Mouse (Mus musculus): Measurements from ENCODE around the gene Orai2. TPM values are rescaled to one million over a fixed set of nuclear protein-coding genes. Genes with fewer than 3 reads are reported as not detected.
"Not testable (repeated sequence)": the region's sequence is repeated elsewhere in the genome, so short reads cannot be mapped to it uniquely, and the experiment has no call there.

Gene Orai2
- total RNA-seq, 2 experiments from 2014 or later: 2.0 to 3.3 TPM

DNA sequence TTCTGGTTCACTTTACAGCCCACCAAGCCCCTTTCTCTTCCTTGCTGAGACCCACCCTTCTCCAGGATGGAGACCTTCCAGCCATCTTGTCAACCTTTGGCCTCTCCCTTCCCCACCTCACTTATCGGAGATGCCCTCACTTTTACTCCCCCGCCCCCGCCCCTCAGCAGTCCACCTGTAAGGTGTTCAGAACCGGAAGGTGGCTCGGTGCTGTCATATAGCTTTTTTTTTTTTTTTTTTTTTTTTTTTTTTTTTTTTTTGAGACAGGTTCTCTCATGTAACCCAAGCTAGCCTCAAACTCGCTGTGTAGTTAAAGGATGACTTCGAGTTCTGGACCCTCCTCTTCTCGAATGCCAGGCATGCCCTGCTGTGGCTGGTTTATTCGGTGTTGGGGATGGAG lies 2.4 kb upstream of the Orai2 start:
- no peak for DNase-seq

DNA sequence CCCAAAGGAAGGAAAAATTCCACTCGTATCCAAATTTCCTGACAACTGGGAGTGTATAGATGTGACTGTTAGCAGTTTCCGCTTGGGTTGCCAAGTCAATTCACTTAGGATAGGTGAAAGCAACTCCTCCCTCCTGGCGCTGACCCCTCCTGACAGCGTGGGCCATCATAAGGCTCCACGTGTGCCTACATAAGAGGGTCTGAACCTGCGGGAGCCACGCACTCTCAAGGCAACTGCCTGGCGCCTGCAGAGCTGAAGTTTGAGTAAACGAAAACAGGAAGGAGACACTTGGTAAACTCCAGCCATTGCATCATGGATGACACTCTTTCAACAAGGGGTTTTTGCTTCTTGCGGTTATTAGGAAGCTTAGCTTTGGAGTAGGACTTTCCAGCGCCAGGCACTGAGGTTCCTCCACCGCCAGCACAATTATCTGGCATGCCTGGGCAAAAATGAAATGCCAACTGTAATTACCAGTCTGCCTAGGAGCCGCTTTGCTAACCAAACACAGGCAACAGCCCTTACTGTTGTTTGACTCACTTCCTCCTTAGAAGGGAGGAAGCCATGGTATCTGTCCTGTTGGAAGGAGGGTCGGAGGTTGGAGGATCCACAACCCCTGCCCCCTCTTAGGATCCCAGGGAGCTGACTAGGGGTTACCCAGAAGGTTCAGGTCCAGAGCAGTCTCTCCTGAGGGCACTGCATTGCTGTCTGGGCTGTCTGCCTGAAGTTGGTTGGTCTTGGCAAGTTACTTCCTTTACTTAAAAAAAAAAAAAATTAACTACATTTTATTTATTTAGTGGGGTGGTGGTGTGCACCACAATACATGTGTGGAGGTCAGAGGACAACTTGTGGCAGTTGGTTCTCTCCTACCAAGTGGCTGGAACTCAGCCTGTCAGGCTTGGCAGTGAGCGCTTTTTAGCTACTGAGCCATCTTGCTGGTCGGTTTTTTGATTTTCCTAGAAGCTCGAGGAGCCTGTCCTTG lies 1.1 kb upstream of the Orai2 start:
- no peak for DNase-seq

DNA sequence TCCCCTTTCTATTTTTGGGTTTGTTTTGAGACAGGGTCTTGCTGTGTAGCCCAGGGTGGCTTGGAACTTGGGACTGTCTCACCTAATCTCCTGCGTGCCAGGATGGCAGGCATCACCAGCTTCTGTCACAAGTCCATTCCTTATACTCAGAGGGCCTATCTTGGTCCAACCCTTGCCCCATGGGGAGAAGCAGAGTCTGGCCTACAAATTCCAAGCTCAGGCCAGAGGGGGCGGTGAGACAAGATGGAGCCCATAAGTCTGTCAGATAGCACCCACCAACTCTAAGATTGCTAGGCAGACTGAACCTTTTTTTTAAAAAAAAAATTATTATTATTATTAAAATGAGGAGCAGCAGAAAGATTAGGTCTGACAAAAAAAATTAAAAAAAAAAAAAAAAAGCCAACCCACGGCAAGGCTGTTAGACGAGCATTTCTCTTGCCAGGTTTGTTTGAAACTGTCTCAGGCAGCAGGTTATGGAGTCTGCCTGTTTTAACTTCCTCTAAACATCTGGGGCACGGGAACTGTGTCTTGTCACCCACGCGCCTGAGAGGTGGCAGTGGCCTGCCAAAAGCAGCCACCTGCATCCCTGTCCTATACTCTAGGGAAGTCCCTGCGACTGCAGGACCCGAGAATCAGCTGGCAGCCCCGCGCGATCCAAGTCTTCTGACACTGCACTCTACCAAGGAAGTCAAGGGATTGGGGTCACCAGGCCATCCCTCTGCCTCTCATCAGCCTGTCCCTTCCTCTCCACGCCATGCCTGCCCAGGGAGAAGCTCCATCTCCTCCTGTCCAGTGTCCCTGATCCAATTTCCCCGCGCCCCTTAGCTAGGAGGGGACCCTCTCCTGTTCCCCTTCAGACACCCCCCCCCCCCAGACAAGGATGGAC lies 644 bp downstream of the Orai2 start:
- peak; percentile 31 for DNase-seq

DNA sequence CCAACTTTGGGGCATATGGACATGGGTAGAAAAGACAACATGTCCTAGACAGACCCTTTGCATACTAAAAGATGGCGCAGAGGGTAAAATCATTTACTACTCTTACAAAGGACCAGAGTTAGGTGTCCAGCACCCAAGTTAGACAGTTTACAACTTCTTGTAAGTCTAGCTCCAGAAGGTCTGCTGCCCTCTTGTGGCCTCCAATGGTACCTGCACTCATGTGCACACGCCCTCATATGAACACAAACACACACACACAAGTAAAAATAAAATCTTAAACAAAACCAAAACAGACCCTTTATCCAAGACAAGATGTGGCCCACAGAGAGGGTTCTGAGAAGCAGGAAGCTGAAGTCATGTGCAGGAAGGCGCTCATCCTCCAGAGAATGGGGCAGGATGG lies 2.4 kb downstream of the Orai2 start:
- no peak for DNase-seq

DNA sequence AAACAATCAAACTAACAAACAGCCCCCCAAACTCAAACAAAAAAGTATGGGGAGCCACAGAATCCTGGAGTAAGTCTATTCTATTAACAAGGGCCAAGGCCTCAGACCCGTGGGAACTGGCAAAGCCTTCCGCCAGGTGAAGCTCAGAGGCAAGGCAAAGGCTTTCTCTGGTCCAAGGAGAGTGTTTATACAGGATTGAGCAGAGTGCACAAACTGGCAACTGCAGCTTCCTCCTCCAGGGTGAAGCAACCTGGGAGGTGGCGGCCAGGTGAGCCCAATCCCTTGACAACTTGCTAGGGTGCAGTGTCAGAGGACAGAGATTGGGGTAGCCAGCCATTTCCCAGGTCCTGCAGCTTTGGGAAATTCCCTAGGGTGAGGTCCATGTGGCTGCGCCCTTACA lies 3.2 kb downstream of the Orai2 start:
- DNase-seq: no peak

DNA sequence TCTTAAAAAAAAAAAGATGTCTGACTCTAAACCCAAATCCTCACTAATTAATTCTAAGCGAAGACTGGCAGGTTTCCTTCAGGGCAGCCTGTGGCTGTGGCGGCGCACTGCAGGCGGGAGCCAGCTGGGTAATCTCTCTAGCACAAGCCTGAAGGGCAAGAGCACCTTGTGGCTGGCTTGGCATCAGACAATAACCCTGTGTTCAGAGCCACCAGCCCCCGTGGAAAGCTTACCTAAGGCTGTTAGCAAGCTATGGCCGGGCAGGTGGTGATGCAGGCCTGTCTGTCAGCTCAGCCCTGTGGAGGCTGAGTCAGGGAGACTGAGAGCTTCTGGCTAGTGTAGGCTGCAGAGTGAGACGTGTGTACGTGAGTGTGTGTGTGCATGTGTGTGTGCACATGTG lies 5.3 kb downstream of the Orai2 start:
- no peak for DNase-seq

DNA sequence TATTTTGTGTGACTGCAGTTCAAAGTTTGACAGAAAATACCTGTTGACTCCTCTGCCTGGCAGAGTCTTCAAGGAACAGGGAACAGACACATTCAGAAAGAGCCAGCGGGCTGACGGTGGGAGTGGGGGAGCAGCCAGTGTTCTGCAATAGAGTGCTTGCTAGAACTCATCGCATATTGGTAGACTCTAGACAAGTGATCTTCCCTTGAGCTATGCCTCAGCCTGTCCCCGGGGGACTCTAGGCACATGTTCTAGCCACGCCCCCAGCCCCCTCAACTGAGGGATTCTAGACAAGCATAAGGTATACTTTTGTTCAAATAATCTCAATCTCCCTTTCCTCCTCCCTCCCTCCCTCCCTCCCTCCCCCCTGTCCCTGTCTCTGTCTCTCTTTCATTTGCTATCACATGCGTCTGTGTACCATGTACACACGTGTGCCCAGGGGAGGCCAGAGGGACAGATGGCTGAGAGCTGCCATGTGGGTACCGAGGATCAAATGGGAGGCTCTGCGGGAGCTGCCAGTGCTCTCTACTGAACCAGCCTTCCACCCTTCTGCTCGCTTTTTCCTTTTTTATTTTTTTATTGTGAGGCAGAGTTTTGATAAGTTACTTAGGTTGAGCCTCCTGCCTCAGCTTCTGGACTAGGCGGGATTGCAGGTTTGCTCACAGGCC lies 6.6 kb downstream of the Orai2 start:
- DNase-seq: no peak

DNA sequence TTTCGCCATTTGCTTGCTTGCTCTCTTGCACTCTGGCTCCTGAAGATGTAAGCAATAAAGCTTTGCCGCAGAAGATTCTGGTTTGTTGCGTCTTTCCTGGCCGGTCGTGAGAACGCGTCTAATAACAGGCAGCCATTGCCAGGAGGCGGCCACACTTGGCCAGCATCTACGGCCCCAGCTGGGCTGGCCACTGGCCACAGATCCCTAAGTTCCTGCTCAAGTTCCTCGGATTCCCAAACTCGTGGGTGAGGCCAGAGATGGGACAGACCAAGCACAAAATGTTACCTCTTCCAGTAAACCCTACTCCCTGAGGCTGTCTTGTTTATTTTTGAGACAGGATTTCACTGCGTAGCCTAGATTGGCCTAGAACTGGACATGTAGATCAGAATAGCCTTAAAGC lies 10.4 kb downstream of the Orai2 start:
- peak; percentile 70 for DNase-seq

DNA sequence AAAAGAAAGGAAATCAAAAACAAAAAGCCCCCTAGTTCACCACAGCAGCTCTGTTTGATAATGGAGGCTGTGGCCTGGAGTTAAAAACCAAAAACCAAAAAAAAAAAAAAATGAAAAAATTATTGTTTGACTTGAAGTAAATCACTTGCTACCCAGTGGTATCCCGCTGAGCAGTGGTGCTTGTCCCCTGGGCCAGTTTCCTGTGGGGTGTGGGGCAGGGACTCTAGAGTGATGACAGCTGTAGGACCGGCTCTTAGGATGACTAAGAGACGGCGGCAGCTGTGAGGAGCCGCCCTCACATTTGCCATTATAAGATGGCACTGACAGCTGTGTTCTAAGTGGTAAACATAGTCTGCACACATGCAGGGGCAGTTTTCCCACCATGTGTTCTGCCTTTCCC lies 15.1 kb downstream of the Orai2 start:
- peak; percentile 56 for DNase-seq

DNA sequence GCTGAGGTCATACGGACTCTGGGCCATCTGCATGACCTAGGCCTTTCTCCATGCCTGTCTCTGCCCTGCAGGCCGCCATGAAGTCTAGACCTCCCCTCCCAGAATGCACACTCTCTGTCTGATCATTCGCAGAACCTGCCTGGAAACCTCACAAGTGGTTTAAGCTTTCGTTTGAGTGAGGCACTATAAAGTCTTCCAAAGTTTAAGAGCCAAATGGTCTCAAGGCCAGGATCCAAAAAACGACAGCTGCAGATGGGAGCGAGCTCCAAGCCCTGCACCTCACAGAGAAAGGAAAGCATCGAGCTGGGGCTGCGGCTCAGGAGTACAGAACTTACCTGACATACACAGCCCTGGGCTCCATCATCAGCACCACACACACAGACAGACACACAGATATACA lies 18.1 kb downstream of the Orai2 start:
- peak; percentile 43 for DNase-seq

DNA sequence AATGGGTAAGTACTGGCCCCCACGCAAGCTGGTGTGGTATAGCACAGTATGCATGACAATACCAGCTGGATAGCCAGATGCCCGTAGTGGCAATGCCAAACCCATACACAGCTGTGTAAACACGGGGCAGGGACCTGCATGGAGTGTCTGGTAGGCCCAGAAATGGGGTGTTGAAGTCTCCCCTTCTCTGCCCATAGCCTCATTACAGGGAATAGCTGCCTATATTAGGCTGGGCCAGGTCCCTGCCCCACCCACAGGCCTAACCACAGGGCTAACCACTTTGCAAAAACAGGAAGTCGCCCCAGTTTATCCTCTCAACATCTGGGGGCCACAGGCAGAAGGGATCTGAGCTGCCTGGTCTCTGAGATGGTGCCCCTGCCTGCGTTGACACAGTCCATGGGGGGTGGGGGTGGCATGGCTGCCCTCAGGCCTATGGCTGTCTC lies 21.4 kb downstream of the Orai2 start:
- not testable (repeated sequence) for DNase-seq

DNA sequence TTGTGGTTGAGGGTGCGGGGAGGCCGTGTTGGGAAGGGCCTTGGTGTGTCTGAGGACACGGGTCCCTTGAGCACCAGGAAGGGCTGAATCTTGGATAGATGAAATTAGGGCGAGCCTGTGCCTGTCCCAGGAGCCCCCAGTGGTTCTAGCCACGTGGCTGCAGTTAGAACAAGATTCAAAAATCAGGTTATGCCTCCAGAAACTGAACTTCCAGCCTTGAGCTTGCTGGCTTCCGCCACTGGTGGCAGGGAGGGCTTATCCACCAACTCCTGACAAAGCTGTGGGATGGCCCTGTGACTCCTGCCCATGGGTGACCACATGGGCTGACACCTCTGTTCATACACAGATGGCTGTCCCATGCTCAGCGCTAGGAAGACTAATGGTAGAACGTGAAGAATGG lies 22.8 kb downstream of the Orai2 start:
- no peak for DNase-seq

DNA sequence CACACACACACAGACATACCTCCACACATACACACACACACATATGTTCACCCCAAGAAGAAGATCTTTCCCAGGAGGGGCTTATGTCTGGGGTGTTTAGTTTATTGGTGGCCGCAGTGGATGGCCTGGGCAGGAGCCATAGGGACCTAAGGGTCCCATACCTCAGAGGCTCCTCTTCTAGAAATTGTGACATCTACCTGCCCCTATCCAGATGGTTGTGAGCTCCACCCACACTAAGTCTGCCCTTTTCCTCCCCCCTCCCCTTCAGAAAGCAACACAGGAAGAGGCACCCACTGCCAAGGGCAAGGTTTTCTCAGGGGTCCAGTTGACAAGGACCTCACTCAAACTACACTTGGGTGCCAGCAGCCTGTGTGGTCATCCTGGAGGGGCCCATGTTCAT lies 23.6 kb downstream of the Orai2 start:
- no peak for DNase-seq

DNA sequence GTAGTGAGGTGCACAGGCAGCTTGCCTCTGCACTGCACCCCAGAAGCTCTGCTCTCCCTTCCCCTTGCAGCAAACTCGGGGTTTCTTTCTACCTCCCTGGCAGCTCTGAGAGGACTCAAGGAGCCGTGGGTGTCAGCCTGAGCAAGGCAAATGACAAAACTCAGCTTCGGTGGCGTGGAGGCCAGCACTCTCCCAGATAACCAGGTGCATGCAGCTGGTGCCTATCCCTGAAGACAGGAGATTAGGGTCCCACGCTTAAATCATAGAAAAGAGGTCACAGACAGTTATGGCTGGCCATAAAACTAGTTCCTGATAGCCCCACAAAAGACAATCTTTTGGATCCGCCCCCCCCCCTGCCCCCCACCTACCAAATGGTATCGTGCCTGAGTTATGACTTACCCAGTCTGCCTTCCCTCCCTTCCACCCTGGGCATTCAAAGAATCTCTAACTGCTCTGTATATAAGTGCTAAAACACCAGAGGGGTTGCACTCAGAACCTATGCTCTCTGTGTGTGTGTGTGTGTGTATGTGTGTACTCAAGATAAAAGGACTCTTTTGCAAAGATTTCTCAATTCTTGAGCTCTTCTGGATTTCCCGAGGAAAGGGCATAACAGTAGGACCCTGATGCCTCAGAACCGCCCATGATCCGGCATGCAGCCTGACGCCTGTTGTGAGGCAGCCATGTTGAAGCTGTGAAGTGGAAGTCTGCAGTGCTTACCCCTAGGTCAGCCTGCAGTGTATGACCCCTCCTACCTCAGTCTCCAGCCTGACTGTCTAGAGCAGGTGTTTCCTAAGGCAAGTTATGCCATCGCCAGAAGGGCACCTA lies 25.7 kb downstream of the Orai2 start:
- peak; percentile 60 for DNase-seq

DNA sequence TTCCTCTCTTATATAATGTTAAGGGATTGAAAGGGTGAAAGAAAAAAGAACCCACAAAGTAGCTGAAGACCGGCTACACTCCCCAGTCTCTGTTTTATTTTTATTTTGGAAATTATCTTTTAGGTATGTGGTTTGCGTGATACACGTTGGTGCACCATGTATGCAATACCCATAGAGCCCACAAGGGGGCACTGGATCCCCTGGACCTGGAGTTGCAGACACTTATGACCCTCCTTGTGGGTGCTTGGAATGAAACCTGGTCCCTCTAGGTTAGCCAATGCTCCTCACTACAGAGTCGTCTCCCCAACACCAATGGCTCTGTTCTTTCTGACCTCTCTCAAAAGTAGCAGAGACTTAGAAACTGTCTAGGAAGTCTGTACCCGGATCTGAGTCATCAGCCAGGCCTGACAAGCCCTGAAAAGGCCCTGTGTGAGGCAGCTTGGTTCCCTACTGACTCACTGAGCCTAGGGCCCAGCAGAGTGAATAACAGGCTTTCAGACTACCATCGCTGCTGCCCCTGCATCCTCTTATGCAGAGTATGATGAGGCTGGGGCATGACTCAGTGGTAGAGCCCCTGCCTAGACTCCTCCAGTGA lies 27.3 kb downstream of the Orai2 start:
- DNase-seq: no peak

DNA sequence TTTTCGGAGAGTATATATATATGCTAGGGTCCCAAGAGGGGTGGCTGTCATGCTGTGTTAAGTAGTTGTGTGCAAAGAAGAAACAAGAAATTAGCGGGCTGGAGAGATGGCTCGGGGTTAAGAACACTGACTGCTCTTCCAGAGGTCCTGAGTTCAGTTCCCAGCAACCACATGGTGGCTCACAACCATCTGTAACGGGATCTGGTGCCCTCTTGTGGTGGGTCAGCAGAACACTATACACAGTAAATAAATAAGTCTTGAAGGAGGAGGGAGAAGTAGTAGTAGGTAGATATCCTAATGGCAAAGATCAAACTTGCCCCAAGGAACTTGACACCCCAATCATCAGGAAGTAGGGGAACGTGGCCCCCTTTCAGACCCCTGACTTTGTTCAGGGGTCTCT lies 27.8 kb downstream of the Orai2 start:
- no peak for DNase-seq

DNA sequence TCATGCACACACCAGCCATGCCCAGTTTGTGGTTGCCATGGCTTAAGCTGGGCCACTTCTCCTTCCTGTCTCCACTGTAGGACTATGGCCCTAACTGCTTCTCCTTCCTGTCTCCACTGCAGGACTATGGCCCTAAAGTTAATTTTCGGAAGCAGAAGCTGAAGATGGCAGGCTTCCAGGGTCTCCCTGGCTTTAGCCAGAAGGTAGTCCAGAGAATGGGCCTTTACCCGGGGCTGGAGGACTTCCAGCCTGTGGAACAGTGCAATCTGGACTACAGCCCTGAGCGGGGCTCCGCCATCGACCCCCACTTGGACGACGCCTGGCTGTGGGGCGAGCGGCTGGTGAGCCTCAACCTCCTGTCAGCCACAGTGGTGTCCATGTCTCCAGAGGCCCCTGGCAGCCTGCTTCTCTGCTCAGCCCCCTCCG lies 30.4 kb downstream of the Orai2 start:
- DNase-seq: no peak

DNA sequence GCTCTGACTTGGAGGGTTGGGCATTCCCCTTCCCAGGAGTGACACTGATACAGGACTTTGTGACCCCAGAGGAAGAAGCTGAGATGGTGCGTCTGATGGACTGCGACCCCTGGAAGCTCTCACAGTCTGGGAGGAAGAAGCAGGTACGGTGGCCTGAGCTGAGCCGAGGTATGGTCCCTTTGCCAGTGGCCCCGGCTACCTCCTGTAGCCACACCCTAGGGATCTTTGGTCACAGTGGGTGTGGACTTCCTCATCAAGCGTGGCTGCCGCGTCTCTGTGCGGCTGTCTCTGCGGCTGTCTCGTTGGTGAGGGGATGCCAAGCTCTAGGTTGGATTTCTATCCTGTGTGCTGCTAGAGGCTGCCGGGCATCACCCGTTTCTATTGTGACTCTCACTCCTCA lies 31.1 kb downstream of the Orai2 start:
- DNase-seq: no peak

DNA sequence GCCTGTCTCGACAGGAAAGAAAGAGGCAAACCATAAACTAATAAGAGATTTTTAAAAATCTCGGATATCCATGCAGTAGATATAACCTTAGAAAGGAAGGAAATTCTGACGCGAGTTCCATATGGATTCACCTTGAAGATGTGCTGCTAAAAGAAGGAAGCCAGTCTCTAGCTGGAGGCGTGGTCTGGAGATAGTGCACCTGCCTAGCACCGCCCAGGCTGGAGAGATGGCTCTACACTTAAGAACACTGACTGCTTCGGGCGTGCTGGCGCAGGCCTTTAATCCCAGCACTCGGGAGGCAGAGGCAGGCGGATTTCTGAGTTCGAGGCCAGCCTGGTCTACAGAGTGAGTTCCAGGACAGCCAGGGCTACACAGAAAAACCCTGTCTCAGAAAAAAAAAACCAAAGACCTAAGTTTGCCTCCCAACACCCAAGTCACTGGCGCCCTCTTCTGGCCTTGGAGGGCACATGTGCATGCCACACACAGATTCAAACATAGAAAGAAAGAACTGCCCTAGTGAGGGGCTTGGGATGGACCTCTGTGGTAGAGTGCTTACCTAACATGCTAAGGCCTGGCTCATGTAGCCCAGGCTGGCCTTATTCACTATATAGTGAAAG lies 32.7 kb downstream of the Orai2 start:
- DNase-seq: peak; percentile 62

DNA sequence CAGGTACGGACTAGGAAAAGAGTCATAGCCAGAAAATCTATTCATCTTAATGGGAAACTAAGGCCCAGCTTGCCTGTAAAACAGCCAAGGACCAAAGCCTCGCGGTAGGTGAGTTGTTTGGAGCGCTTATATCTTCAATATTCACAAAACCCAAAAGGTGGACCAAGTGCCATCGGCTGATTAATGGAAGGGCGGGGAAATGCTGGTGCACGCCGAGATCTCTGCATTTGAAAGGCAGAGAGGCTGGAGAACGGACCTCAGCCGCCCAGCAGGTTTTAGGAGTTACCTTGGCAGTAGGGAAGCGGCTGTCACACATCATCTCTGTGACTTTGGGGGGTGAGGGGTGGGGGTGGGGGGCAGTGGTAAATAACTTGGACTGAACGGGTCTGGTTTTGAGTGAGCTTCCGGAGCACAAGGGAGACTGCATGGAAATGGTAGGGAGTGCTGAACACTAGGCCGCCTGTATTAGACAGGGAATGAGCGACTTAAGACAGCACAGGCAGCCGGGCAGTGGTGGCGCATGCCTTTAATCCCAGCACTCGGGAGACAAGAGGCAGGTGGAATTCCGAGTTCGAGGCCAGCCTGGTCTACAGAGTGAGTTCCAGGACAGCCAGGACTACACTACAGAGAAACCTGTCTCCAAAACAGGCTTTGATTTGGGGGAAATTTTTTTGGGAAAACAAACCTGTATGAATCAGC lies 34.1 kb downstream of the Orai2 start:
- no peak for DNase-seq

Data from heart, postnatal 4 days (tissue).